Comparison of ENCODE assay signal across 17 mouse cellular contexts in genomic region chr6:61217717-61218116, GRCm38 (mm10).
"Had no signal": no experiment of that assay in that cellular context is flagged by ENCODE, and none has a peak within 500 bp of the region (broad histone marks: within the 10 kb centered on the region; RNA-seq: fewer than 3 reads in every experiment).

No protein-coding gene starts in this region.

- H3K4me1 ChIP-seq: liver, embryonic 15.5 days; stomach, embryonic 15.5 days had no signal

- H3K9me3 ChIP-seq: liver, embryonic 15.5 days; megakaryocyte, embryonic 14.5 days; stomach, embryonic 15.5 days had no signal

- DNase-seq: kidney, adult 18-20 months; kidney, postnatal 10 days; kidney, postnatal 4 days; lung, adult 2 months; lung, postnatal 4 days; right cerebral cortex, adult 18-20 months; right cerebral cortex, postnatal 25 days; thymus, adult 2 months; thymus, postnatal 36 days had no signal

- H3K4me3 ChIP-seq: left cerebral cortex, adult 2 months; liver, embryonic 15.5 days; megakaryocyte, embryonic 14.5 days; stomach, embryonic 15.5 days had no signal

- H3K27ac ChIP-seq: left cerebral cortex, adult 2 months; liver, embryonic 15.5 days; stomach, embryonic 15.5 days had no signal

- H3K4me2 ChIP-seq: liver, embryonic 11.5 days; liver, embryonic 15.5 days; midbrain, embryonic 11.5 days; stomach, embryonic 15.5 days had no signal

- H3K9ac ChIP-seq: liver, embryonic 15.5 days; stomach, embryonic 15.5 days had no signal

- H3K27me3 ChIP-seq: liver, embryonic 15.5 days; stomach, embryonic 15.5 days had no signal

- ATAC-seq: lung, postnatal 0 days; midbrain, embryonic 16.5 days had no signal

- H3K36me3 ChIP-seq: liver, embryonic 15.5 days; stomach, embryonic 15.5 days had no signal
